Mouse (Mus musculus): ENCODE data around the gene Comp.

DNA sequence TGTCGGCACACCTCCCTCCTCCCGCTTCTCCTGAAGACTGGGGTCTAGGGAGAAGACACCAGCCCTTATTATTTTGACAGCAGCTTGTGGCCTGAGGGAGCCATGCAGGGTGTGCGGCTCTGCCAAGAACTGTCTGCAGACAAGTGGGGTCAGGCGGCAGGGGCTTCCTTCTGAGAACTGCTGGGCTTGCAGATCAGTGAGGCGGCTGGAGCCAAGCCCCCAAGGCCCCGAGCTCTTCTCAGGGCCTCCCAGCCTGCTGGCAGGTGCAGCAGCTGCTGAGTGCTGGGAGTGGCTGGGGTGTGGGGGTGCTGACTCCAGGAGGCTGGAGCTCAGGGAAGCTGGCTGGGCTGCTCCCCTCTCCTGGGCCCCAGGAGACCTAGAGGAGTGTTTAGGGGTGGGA, 34.9 kb downstream of the Comp start:
- TF ChIP-seq POLR2A (IDR thresholded peaks at IDR 0.05; ENCODE audit: insufficient read depth, low read depth, low read length) (no peak), CTCF (IDR thresholded peaks at IDR 0.05) (no peak)
